Mouse (Mus musculus) myocyte (in vitro differentiated cells): ENCODE measurements around the gene Nwd2.

Experiments
- CEBPB ChIP-seq: IDR thresholded peaks from 2 replicates; pipeline ENCODE4 v1.6.1; 2011; ENCODE audit warnings: mild to moderate bottlenecking, moderate library complexity; ENCODE audit not compliant: poor library complexity, insufficient read depth, severe bottlenecking
- MAX ChIP-seq: IDR thresholded peaks from one replicate; pipeline ENCODE4 v1.6.1; 2011; ENCODE audit warnings: low read depth, mild to moderate bottlenecking, control low read depth
- POLR2A ChIP-seq: IDR thresholded peaks from one replicate; pipeline ENCODE4 v1.6.1; 2011; ENCODE audit warnings: low read depth, mild to moderate bottlenecking, control low read depth, moderate library complexity; ENCODE audit not compliant: insufficient read length
- POLR2AphosphoS2 ChIP-seq: IDR thresholded peaks from one replicate; pipeline ENCODE4 v1.6.1; 2011; ENCODE audit warnings: low read depth, control low read depth; ENCODE audit not compliant: insufficient read length
- TCF12 ChIP-seq: IDR thresholded peaks from one replicate; pipeline ENCODE4 v1.6.1; 2011; ENCODE audit warnings: mild to moderate bottlenecking, control low read depth; ENCODE audit not compliant: poor library complexity, insufficient read depth, severe bottlenecking

- TF ChIP-seq CEBPB: no peak
- no peak for TF ChIP-seq MAX
- TF ChIP-seq POLR2AphosphoS2: no peak
- TF ChIP-seq POLR2A: no peak
- no peak for TF ChIP-seq TCF12
Observed at GRCm38 (mm10) chr5:63837115-63837514, 188.2 kb downstream of the Nwd2 start.
